Mouse (Mus musculus): ENCODE data around the gene 5730409E04Rik. TPM values are rescaled to one million over a fixed set of nuclear protein-coding genes. Genes with fewer than 3 reads are reported as not detected.

5730409E04Rik gene
- polyA plus RNA-seq, 1 experiment from 2014 or later: 3.4 TPM

- Histone ChIP-seq H3K9ac (ENCODE audit: low read length) (no peak overlapping the region), H3K4me3 (ENCODE audit: low read depth, low read length) (no peak overlapping the region), H3K36me3 (ENCODE audit: control insufficient read depth, insufficient read depth, low read length) (no peaks in the 10 kb centered on the region), H3K4me2 (ENCODE audit: low read length) (no peak overlapping the region), H3K27ac (ENCODE audit: low read depth, low read length) (no peak overlapping the region), H3K4me1 (ENCODE audit: control insufficient read depth, insufficient read depth, low read length) (peaks cover 15% of the 10 kb centered on the region), H3K27me3 (replicated peaks; ENCODE audit: control insufficient read depth, insufficient read depth, low read length) (no peaks in the 10 kb centered on the region), H3K9me3 (replicated peaks; ENCODE audit: control insufficient read depth, low read length) (no peaks in the 10 kb centered on the region)
- no peak for ATAC-seq
- 58% methylated on average over 10 of the region's 10 CpGs for WGBS
- no peak for DNase-seq (ENCODE audit: low spot score)
Measured at GRCm38 (mm10) chr4:126644333-126644963, 34.8 kb downstream of the 5730409E04Rik start.

GRCm38 (mm10) chr4:126647996-126648910 is 38.6 kb downstream of the 5730409E04Rik start:
- DNase-seq (ENCODE audit: low spot score): peak; percentile 90
- H3K9ac ChIP-seq (ENCODE audit: low read length): peak overlapping the region; percentile 21; the same call in 1 of the 2 replicates
- ATAC-seq: peak; percentile 87
- peaks cover 16% of the 10 kb centered on the region for H3K4me1 ChIP-seq (ENCODE audit: control insufficient read depth, insufficient read depth, low read length)
- H3K27me3 ChIP-seq (replicated peaks; ENCODE audit: control insufficient read depth, insufficient read depth, low read length): no peaks in the 10 kb centered on the region
- no peak overlapping the region for H3K4me3 ChIP-seq (ENCODE audit: low read depth, low read length)
- H3K27ac ChIP-seq (ENCODE audit: low read depth, low read length): peak overlapping the region; percentile 74
- no peaks in the 10 kb centered on the region for H3K36me3 ChIP-seq (ENCODE audit: control insufficient read depth, insufficient read depth, low read length)
- no peaks in the 10 kb centered on the region for H3K9me3 ChIP-seq (replicated peaks; ENCODE audit: control insufficient read depth, low read length)
- WGBS: 7% methylated on average over 24 of the region's 24 CpGs
- H3K4me2 ChIP-seq (ENCODE audit: low read length): peak overlapping the region; percentile 28

GRCm38 (mm10) chr4:126653148-126653547 is 43.5 kb downstream of the 5730409E04Rik start:
- 85% methylated on average over 5 of the region's 5 CpGs for WGBS
- ATAC-seq: no peak
- H3K4me3 ChIP-seq (ENCODE audit: low read depth, low read length): no peak overlapping the region

GRCm38 (mm10) chr4:126655356-126655755 is 45.7 kb downstream of the 5730409E04Rik start:
- Histone ChIP-seq H3K9ac (ENCODE audit: low read length) (no peak overlapping the region), H3K27ac (ENCODE audit: low read depth, low read length) (no peak overlapping the region), H3K27me3 (replicated peaks; ENCODE audit: control insufficient read depth, insufficient read depth, low read length) (no peaks in the 10 kb centered on the region; the same call in 1 of the 2 replicates), H3K4me3 (ENCODE audit: low read depth, low read length) (no peak overlapping the region), H3K4me2 (ENCODE audit: low read length) (no peak overlapping the region), H3K36me3 (ENCODE audit: control insufficient read depth, insufficient read depth, low read length) (no peaks in the 10 kb centered on the region), H3K4me1 (ENCODE audit: control insufficient read depth, insufficient read depth, low read length) (no peaks in the 10 kb centered on the region), H3K9me3 (replicated peaks; ENCODE audit: control insufficient read depth, low read length) (no peaks in the 10 kb centered on the region)
- DNase-seq (ENCODE audit: low spot score) (peak; percentile 45), ATAC-seq (no peak)
- 14% methylated on average over 9 of the region's 9 CpGs for WGBS

More at GRCm38 (mm10) chr4:126653148-126653547, 43.5 kb downstream of the 5730409E04Rik start:
- Histone ChIP-seq H3K9ac (ENCODE audit: low read length) (no peak overlapping the region), H3K27ac (ENCODE audit: low read depth, low read length) (no peak overlapping the region), H3K9me3 (replicated peaks; ENCODE audit: control insufficient read depth, low read length) (no peaks in the 10 kb centered on the region), H3K36me3 (ENCODE audit: control insufficient read depth, insufficient read depth, low read length) (no peaks in the 10 kb centered on the region), H3K4me2 (ENCODE audit: low read length) (no peak overlapping the region), H3K27me3 (replicated peaks; ENCODE audit: control insufficient read depth, insufficient read depth, low read length) (no peaks in the 10 kb centered on the region; the same call in 1 of the 2 replicates), H3K4me1 (ENCODE audit: control insufficient read depth, insufficient read depth, low read length) (peaks cover 14% of the 10 kb centered on the region)
- no peak for DNase-seq (ENCODE audit: low spot score)

GRCm38 (mm10) chr4:126661249-126661648 is 51.6 kb downstream of the 5730409E04Rik start:
- no peaks in the 10 kb centered on the region for H3K9me3 ChIP-seq (replicated peaks; ENCODE audit: control insufficient read depth, low read length)
- H3K36me3 ChIP-seq (ENCODE audit: control insufficient read depth, insufficient read depth, low read length): no peaks in the 10 kb centered on the region
- ATAC-seq: peak; percentile 75
- WGBS: 68% methylated on average over 7 of the region's 7 CpGs
- H3K4me1 ChIP-seq (ENCODE audit: control insufficient read depth, insufficient read depth, low read length): no peaks in the 10 kb centered on the region
- no peaks in the 10 kb centered on the region; the same call in 1 of the 2 replicates for H3K27me3 ChIP-seq (replicated peaks; ENCODE audit: control insufficient read depth, insufficient read depth, low read length)
- DNase-seq (ENCODE audit: low spot score): peak; percentile 81
- no peak overlapping the region for H3K9ac ChIP-seq (ENCODE audit: low read length)
- H3K4me3 ChIP-seq (ENCODE audit: low read depth, low read length): no peak overlapping the region
- no peak overlapping the region for H3K4me2 ChIP-seq (ENCODE audit: low read length)
- no peak overlapping the region for H3K27ac ChIP-seq (ENCODE audit: low read depth, low read length)

Small RNAs within 50 kb of the gene (microRNA-seq; reads per million reads assigned to microRNA genes)
- 0.79 reads per million for gene Mir7119

Other genes starting within 250 kb of the 5730409E04Rik start
- 7.7 and 13.4 TPM in 2 replicates for gene Ago3, start 180.3 kb upstream of the 5730409E04Rik start, polyA plus RNA-seq (2014; fragmentation: Nextera tagmentation; extraction: Ambion mirVana)
- 19.0 and 22.1 TPM in 2 replicates for gene Ago1, start 141.2 kb upstream of the 5730409E04Rik start, polyA plus RNA-seq (2014; fragmentation: Nextera tagmentation; extraction: Ambion mirVana)
- gene Ago4, start 76.3 kb upstream of the 5730409E04Rik start, polyA plus RNA-seq (2014; fragmentation: Nextera tagmentation; extraction: Ambion mirVana): 5.7 and 6.4 TPM in 2 replicates
- gene Clspn, start 52.9 kb upstream of the 5730409E04Rik start, polyA plus RNA-seq (2014; fragmentation: Nextera tagmentation; extraction: Ambion mirVana): 17.6 and 20.1 TPM in 2 replicates
- gene Psmb2, start 67.8 kb downstream of the 5730409E04Rik start, polyA plus RNA-seq (2014; fragmentation: Nextera tagmentation; extraction: Ambion mirVana): 501 and 584 TPM in 2 replicates
- 0.69 and 1.0 TPM in 2 replicates for gene Tfap2e, start 126.4 kb downstream of the 5730409E04Rik start, polyA plus RNA-seq (2014; fragmentation: Nextera tagmentation; extraction: Ambion mirVana)
- gene Ncdn, start 143.6 kb downstream of the 5730409E04Rik start, polyA plus RNA-seq (2014; fragmentation: Nextera tagmentation; extraction: Ambion mirVana): 47.8 and 79.3 TPM in 2 replicates
- gene AU040320, start 143.7 kb downstream of the 5730409E04Rik start, polyA plus RNA-seq (2014; fragmentation: Nextera tagmentation; extraction: Ambion mirVana): 28.2 and 35.4 TPM in 2 replicates